Mouse (Mus musculus): ENCODE results near the gene Rxrb. TPM values are rescaled to one million over a fixed set of nuclear protein-coding genes. Genes with fewer than 3 reads are reported as not detected.

The Rxrb gene
- polyA plus RNA-seq, 1 experiment: 45.8 TPM

DNA sequence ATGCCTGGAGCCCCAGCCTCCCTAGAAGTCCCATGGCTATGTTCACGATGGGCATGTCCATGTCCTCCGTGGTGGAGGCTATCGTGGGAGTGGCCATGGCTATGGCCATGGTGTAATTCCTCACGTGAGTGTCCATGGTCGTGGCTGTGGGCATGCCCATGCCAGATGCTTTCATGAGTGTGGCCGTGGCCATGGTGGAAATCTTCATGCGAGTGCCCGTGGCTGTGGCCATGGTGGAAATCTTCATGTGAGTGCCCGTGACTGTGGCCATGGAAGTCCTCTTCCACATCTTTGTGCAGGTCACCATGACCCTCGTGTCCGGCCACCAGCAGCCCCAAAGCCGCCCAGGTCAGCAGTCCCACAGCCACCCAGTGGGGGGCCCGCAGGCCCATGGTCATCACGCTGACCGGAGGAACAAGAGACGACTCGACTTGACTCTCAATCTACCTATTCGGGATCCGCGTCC, 718 bp upstream of the Rxrb start:
- Histone ChIP-seq H3ac (ENCODE audit: control insufficient read depth, insufficient read length) (peak overlapping the region; percentile 71), H3K4me2 (ENCODE audit: low read depth) (peak overlapping the region; percentile 95), H3K36me3 (ENCODE audit: control insufficient read depth, insufficient read depth) (peaks cover 12% of the 10 kb centered on the region), H3K79me2 (ENCODE audit: control insufficient read depth, insufficient read depth) (peaks cover 39% of the 10 kb centered on the region), H3K27me3 (ENCODE audit: control insufficient read depth, insufficient read depth, insufficient read length) (no peaks in the 10 kb centered on the region), H3K4me3 (peak overlapping the region; percentile 99)
- TF ChIP-seq POLR2A (IDR thresholded peaks at IDR 0.05; ENCODE audit: insufficient read length, low read depth) (peak; percentile 51), POLR2AphosphoS2 (IDR thresholded peaks at IDR 0.05; ENCODE audit: insufficient read length, low read depth) (peak; percentile 65), REST (IDR thresholded peaks at IDR 0.05; ENCODE audit: insufficient read depth, insufficient read length) (no peak)

DNA sequence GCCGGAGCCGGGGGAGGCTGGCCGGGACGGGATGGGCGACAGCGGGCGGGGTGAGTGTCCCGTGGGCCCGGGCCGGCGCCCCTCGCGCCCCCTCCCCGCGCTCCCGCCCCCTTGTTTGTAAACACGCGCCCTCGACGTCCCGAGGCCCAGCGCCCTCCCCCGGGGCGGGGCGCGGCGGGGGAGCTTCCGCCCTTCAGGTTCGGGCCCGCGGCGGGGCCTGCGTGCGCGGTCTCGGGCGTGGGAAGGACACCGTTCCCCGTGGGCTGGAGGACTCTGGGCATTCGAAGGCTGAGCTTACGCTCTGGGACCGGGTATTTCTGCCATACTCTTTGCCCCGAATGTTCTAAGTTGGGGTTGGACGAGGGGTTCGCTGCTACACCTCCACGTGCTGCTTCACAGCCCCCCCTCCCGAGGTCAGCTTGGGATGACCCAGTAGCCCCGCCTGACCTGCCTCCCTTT, 591 bp downstream of the Rxrb start:
- TF ChIP-seq POLR2A (IDR thresholded peaks at IDR 0.05; ENCODE audit: insufficient read length, low read depth) (peak; percentile 75), REST (IDR thresholded peaks at IDR 0.05; ENCODE audit: insufficient read depth, insufficient read length) (no peak), POLR2AphosphoS2 (IDR thresholded peaks at IDR 0.05; ENCODE audit: insufficient read length, low read depth) (no peak), E2F4 (IDR thresholded peaks at IDR 0.05; ENCODE audit: insufficient read depth) (peak; percentile 48), MAX (IDR thresholded peaks at IDR 0.05; ENCODE audit: low read depth) (no peak), MYOG (IDR thresholded peaks at IDR 0.05; ENCODE audit: control insufficient read depth in 1 of 3, insufficient read depth in 1 of 3, insufficient read length in 2 of 3, low read depth in 2 of 3) (no peak)
- Histone ChIP-seq H3K4me3 (peak overlapping the region; percentile 99), H3K36me3 (ENCODE audit: control insufficient read depth, insufficient read depth) (peaks cover 12% of the 10 kb centered on the region), H3K79me2 (ENCODE audit: control insufficient read depth, insufficient read depth) (peaks cover 39% of the 10 kb centered on the region), H3ac (ENCODE audit: control insufficient read depth, insufficient read length) (peak overlapping the region; percentile 71), H3K27me3 (ENCODE audit: control insufficient read depth, insufficient read depth, insufficient read length) (no peaks in the 10 kb centered on the region), H3K4me2 (ENCODE audit: low read depth) (peak overlapping the region; percentile 88)

DNA sequence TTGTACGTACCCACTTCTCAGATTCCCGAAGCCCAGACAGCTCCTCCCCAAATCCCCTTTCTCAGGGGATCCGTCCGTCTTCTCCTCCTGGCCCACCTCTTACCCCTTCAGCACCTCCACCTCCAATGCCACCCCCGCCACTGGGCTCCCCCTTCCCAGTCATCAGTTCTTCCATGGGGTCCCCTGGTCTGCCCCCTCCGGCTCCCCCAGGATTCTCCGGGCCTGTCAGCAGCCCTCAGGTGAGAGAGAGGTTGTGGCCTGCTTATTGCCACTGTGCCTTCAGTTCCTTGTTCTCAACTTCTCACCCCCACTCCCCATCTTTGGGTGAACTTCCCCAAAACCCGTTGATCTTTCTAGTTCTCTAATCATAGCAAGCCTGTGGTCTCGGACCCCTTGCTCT, 1.2 kb downstream of the Rxrb start:
- TF ChIP-seq MYOG (IDR thresholded peaks at IDR 0.05; ENCODE audit: control insufficient read depth in 1 of 3, insufficient read depth in 1 of 3, insufficient read length in 2 of 3, low read depth in 2 of 3) (no peak), MYOD1 (IDR thresholded peaks at IDR 0.05; ENCODE audit: control insufficient read depth in 1 of 3, insufficient read length in 2 of 3, low read depth in 2 of 3) (no peak), E2F4 (IDR thresholded peaks at IDR 0.05; ENCODE audit: insufficient read depth) (no peak), USF1 (IDR thresholded peaks at IDR 0.05; ENCODE audit: low read depth) (no peak), TCF3 (IDR thresholded peaks at IDR 0.05; ENCODE audit: insufficient read length, low read depth) (no peak), MAX (IDR thresholded peaks at IDR 0.05; ENCODE audit: low read depth) (no peak), POLR2A (IDR thresholded peaks at IDR 0.05; ENCODE audit: insufficient read length, low read depth) (no peak), POLR2AphosphoS2 (IDR thresholded peaks at IDR 0.05; ENCODE audit: insufficient read length, low read depth) (no peak), TCF12 (IDR thresholded peaks at IDR 0.05; ENCODE audit: insufficient read depth, poor library complexity, severe bottlenecking) (no peak), REST (IDR thresholded peaks at IDR 0.05; ENCODE audit: insufficient read depth, insufficient read length) (no peak), CEBPB (IDR thresholded peaks at IDR 0.05; ENCODE audit: insufficient read depth, poor library complexity, severe bottlenecking) (no peak), SRF (IDR thresholded peaks at IDR 0.05; ENCODE audit: control insufficient read depth, insufficient read length, low read depth) (no peak)
- Histone ChIP-seq H3K36me3 (ENCODE audit: control insufficient read depth, insufficient read depth) (peaks cover 17% of the 10 kb centered on the region), H3K79me2 (ENCODE audit: control insufficient read depth, insufficient read depth) (peaks cover 39% of the 10 kb centered on the region), H3K27me3 (ENCODE audit: control insufficient read depth, insufficient read depth, insufficient read length) (no peaks in the 10 kb centered on the region), H3K4me3 (peak overlapping the region; percentile 99), H3K4me2 (ENCODE audit: low read depth) (peak overlapping the region; percentile 88), H3ac (ENCODE audit: control insufficient read depth, insufficient read length) (peak overlapping the region; percentile 71)

DNA sequence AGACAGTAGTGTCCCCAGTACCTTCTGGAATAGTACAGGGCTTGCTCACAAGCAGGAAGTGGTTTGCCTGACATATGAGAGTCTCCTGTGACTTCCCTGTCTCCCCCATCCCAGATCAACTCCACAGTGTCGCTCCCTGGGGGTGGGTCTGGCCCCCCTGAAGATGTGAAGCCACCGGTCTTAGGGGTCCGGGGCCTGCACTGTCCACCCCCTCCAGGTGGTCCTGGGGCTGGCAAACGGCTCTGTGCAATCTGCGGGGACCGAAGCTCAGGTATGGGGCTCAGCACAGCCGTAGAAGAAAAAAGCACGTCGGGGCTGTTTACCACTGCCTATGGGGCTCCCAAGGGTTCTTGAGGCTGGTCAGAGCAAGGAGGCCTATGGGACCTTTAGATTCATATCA, 1.8 kb downstream of the Rxrb start:
- Histone ChIP-seq H3K79me2 (ENCODE audit: control insufficient read depth, insufficient read depth) (peaks cover 39% of the 10 kb centered on the region), H3K27me3 (ENCODE audit: control insufficient read depth, insufficient read depth, insufficient read length) (no peaks in the 10 kb centered on the region), H3K4me3 (peak overlapping the region; percentile 99), H3ac (ENCODE audit: control insufficient read depth, insufficient read length) (no peak overlapping the region), H3K4me2 (ENCODE audit: low read depth) (peak overlapping the region; percentile 88), H3K36me3 (ENCODE audit: control insufficient read depth, insufficient read depth) (peaks cover 13% of the 10 kb centered on the region)
- TF ChIP-seq MYOG (IDR thresholded peaks at IDR 0.05; ENCODE audit: control insufficient read depth in 1 of 3, insufficient read depth in 1 of 3, insufficient read length in 2 of 3, low read depth in 2 of 3): no peak
- TF ChIP-seq POLR2AphosphoS2 (IDR thresholded peaks at IDR 0.05; ENCODE audit: insufficient read length, low read depth): no peak
- no peak for TF ChIP-seq TCF3 (IDR thresholded peaks at IDR 0.05; ENCODE audit: insufficient read length, low read depth)
- TF ChIP-seq E2F4 (IDR thresholded peaks at IDR 0.05; ENCODE audit: insufficient read depth): no peak
- no peak for TF ChIP-seq MYOD1 (IDR thresholded peaks at IDR 0.05; ENCODE audit: control insufficient read depth in 1 of 3, insufficient read length in 2 of 3, low read depth in 2 of 3)
- TF ChIP-seq SRF (IDR thresholded peaks at IDR 0.05; ENCODE audit: control insufficient read depth, insufficient read length, low read depth): no peak
- no peak for TF ChIP-seq USF1 (IDR thresholded peaks at IDR 0.05; ENCODE audit: low read depth)
- no peak for TF ChIP-seq POLR2A (IDR thresholded peaks at IDR 0.05; ENCODE audit: insufficient read length, low read depth)
- TF ChIP-seq MAX (IDR thresholded peaks at IDR 0.05; ENCODE audit: low read depth): no peak

DNA sequence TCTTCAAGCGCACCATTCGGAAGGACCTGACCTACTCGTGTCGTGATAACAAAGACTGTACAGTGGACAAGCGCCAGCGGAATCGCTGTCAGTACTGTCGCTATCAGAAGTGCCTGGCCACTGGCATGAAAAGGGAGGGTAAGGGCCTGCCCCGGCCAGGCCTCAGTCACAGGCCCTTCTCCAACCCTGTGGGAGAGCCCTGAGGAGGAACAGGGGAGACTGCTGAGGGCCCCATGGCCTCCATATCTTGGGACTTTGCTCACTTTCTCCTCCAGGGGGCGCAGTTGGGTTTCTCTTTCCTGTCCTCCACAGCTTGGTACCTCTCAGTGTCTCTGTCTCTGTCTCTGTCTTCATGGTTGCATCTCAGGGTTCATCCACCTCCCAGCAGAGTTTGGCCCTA, 2.5 kb downstream of the Rxrb start:
- no peak overlapping the region for H3K4me2 ChIP-seq (ENCODE audit: low read depth)
- peak; percentile 22 for TF ChIP-seq POLR2AphosphoS2 (IDR thresholded peaks at IDR 0.05; ENCODE audit: insufficient read length, low read depth)
- TF ChIP-seq MYOG (IDR thresholded peaks at IDR 0.05; ENCODE audit: control insufficient read depth in 1 of 3, insufficient read depth in 1 of 3, insufficient read length in 2 of 3, low read depth in 2 of 3): no peak
- no peak for TF ChIP-seq POLR2A (IDR thresholded peaks at IDR 0.05; ENCODE audit: insufficient read length, low read depth)
- TF ChIP-seq E2F4 (IDR thresholded peaks at IDR 0.05; ENCODE audit: insufficient read depth): no peak
- no peak for TF ChIP-seq CEBPB (IDR thresholded peaks at IDR 0.05; ENCODE audit: insufficient read depth, poor library complexity, severe bottlenecking)
- TF ChIP-seq MYOD1 (IDR thresholded peaks at IDR 0.05; ENCODE audit: control insufficient read depth in 1 of 3, insufficient read length in 2 of 3, low read depth in 2 of 3): no peak
- H3K27me3 ChIP-seq (ENCODE audit: control insufficient read depth, insufficient read depth, insufficient read length): no peaks in the 10 kb centered on the region
- peaks cover 7% of the 10 kb centered on the region for H3K36me3 ChIP-seq (ENCODE audit: control insufficient read depth, insufficient read depth)
- no peak overlapping the region for H3K4me3 ChIP-seq
- H3K79me2 ChIP-seq (ENCODE audit: control insufficient read depth, insufficient read depth): peaks cover 39% of the 10 kb centered on the region
- no peak overlapping the region for H3ac ChIP-seq (ENCODE audit: control insufficient read depth, insufficient read length)
